Mouse (Mus musculus) bone marrow, adult 2 months (tissue): Measurements from ENCODE around the gene Hdac5. TPM values are rescaled to one million over a fixed set of nuclear protein-coding genes. Genes with fewer than 3 reads are reported as not detected.
A peak's percentile ranks its signal among the peaks of the same experiment; 100 is the strongest.

Experiments
- H3K27ac ChIP-seq: fragments of 200-500 bp; 2 replicates; pipeline ENCODE4 v1.5.1; 2012; ENCODE audit warnings: low read depth, mild to moderate bottlenecking, control low read depth, inconsistent platforms, low read length; ENCODE audit not compliant: control insufficient read depth, poor library complexity, insufficient read depth
- H3K4me1 ChIP-seq: fragments of 200-500 bp; 2 replicates; pipeline ENCODE4 v1.6.1; 2011; ENCODE audit warnings: low read length; ENCODE audit not compliant: control insufficient read depth, insufficient read depth
- H3K4me3 ChIP-seq: fragments of 200-500 bp; replicated peaks from 2 replicates; pipeline ENCODE3; 2011; ENCODE audit warnings: mild to moderate bottlenecking, low read depth, low read length, control low read depth; ENCODE audit not compliant: control insufficient read depth
- CTCF ChIP-seq: fragments of 200-500 bp; IDR thresholded peaks from 2 replicates; pipeline ENCODE4 v1.5.1; 2011; ENCODE audit warnings: low read length, control low read depth; ENCODE audit not compliant: control insufficient read depth, insufficient read depth
- POLR2A ChIP-seq: fragments of 200-500 bp; IDR thresholded peaks from 2 replicates; pipeline ENCODE4 v1.6.1; 2011; ENCODE audit warnings: low read depth, mild to moderate bottlenecking, control low read depth, low read length, borderline replicate concordance; ENCODE audit not compliant: control insufficient read depth
- WGBS: fragments of 180-500 bp; shearing (Covaris S2); methylation state at CpG from one replicate; pipeline ENCODE4 v1.1.7; 2018; 5-methylcytosine and 5-hydroxymethylcytosine counted together
- polyA plus RNA-seq: library from polyadenylated mRNA; stranded (reverse); fragments of >200 nt; gene quantifications from 2 replicates; pipeline ENCODE4 v1.2.4, GENCODE M21; 2011; ENCODE audit warnings: low replicate concordance; ENCODE audit not compliant: missing spikeins, insufficient read depth, insufficient read length

Hdac5 gene
- polyA plus RNA-seq, 1 experiment, result 89.1 TPM

GRCm38 (mm10) chr11:102215511-102215910, 14.5 kb downstream of the Hdac5 start:
- TF ChIP-seq POLR2A (no peak), CTCF (no peak)
- Histone ChIP-seq H3K27ac (peak overlapping the region; percentile 28), H3K4me1 (peaks cover 10% of the 10 kb centered on the region), H3K4me3 (no peak overlapping the region)
- 84% methylated on average over 11 of the region's 11 CpGs for WGBS

DNA sequence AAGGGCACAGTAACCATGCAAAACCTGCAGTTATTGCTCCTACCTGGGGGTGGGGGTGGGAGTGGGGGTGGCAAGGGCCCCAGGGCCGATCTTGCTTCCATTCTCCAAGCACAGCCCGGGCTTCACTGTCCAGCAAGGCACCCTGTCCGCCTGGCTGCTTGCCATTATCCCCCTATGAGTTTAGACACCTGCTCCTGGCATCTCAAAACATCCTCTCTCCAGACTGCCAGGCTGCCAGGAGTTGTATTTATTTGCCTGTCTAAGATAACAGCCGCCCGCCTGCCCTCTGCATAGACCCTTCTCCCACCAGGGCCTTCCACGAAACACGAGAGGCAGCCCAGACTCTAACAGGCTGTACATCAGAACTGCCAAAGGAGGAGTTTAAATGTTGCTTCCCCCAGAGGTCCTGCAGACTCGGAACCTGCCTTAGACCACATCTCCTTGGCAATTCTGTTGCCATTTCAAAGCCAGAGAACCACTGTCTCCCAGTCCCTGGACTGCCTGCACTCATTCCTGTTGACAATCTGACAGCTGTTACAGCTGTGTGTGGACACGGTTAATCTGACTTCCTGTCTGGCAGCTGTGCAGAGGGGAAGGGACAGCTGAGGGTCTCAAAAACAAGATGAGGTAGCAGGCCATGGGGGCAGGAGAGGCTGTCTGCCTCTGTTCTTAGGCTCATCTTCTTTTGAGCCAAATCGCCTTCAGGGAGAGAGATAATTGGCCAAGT, 15.4 kb downstream of the Hdac5 start:
- TF ChIP-seq CTCF (no peak), POLR2A (no peak)
- H3K4me1 ChIP-seq, result peaks cover 15% of the 10 kb centered on the region
- 60% methylated on average over 10 of the region's 10 CpGs for WGBS
- H3K4me3 ChIP-seq, result no peak overlapping the region
- no peak overlapping the region; the same call in 1 of the 2 replicates for H3K27ac ChIP-seq

DNA sequence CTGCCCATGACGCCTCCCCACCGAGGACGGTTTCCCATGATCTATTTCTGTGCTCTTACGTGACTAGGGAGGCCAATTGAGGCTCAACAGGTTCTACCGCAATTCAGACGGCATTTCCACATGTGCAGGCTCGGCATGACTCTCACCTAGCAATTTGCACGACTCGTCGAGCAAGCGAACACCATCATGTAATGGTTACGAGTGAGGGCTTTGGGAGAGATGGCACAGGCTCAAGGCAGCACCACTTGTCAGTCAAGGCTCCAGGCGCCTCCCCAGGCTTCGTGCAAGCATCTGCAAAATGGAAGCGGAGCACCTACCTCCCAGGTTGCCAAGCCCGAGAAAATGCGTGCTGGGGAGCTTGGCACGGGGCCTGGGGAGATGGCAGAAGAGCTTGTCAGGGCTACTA, 18.0 kb downstream of the Hdac5 start:
- 89% methylated on average over 18 of the region's 18 CpGs for WGBS
- H3K4me3 ChIP-seq, result no peak overlapping the region
- TF ChIP-seq POLR2A, result no peak
- TF ChIP-seq CTCF, result no peak
- no peak overlapping the region for H3K27ac ChIP-seq
- peaks cover 14% of the 10 kb centered on the region for H3K4me1 ChIP-seq

GRCm38 (mm10) chr11:102211011-102211410, 19.0 kb downstream of the Hdac5 start:
- WGBS, result 75% methylated on average over 5 of the region's 5 CpGs
- H3K4me1 ChIP-seq, result peaks cover 14% of the 10 kb centered on the region
- H3K4me3 ChIP-seq, result no peak overlapping the region
- TF ChIP-seq POLR2A, result no peak
- TF ChIP-seq CTCF, result no peak
- H3K27ac ChIP-seq, result no peak overlapping the region

DNA sequence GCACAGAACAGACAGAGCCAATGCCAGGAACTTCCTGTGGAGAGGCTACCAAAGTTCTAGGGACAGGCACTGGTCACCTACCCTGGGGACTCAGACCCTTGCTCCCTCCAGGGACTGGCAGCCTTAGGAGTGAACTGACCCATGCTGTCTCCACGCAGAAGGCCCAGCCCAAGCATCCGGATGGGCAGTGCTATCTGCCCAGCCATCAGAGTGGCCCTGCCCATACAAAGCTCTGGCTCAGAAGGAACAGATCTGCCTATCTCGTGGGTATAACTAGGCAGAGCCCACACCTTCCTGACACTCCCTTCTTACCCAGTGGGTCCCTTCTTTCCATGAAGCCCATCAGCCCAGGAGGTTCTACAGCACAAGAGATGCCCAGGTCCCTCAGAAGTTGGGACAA, 19.8 kb downstream of the Hdac5 start:
- no peak overlapping the region for H3K4me3 ChIP-seq
- 73% methylated on average over 3 of the region's 3 CpGs for WGBS
- H3K4me1 ChIP-seq, result peaks cover 14% of the 10 kb centered on the region
- no peak overlapping the region for H3K27ac ChIP-seq
- TF ChIP-seq POLR2A, result no peak
- TF ChIP-seq CTCF, result no peak

GRCm38 (mm10) chr11:102209742-102210141, 20.2 kb downstream of the Hdac5 start:
- Histone ChIP-seq H3K4me1 (peaks cover 13% of the 10 kb centered on the region), H3K4me3 (no peak overlapping the region), H3K27ac (no peak overlapping the region)
- 16% methylated on average over 2 of the region's 2 CpGs for WGBS
- TF ChIP-seq CTCF, result peak; percentile 82
- no peak for TF ChIP-seq POLR2A

GRCm38 (mm10) chr11:102208846-102209245, 21.1 kb downstream of the Hdac5 start:
- Histone ChIP-seq H3K27ac (no peak overlapping the region), H3K4me1 (peaks cover 13% of the 10 kb centered on the region), H3K4me3 (no peak overlapping the region)
- TF ChIP-seq POLR2A (no peak), CTCF (no peak)
- WGBS, result 10% methylated on average over 4 of the region's 4 CpGs

DNA sequence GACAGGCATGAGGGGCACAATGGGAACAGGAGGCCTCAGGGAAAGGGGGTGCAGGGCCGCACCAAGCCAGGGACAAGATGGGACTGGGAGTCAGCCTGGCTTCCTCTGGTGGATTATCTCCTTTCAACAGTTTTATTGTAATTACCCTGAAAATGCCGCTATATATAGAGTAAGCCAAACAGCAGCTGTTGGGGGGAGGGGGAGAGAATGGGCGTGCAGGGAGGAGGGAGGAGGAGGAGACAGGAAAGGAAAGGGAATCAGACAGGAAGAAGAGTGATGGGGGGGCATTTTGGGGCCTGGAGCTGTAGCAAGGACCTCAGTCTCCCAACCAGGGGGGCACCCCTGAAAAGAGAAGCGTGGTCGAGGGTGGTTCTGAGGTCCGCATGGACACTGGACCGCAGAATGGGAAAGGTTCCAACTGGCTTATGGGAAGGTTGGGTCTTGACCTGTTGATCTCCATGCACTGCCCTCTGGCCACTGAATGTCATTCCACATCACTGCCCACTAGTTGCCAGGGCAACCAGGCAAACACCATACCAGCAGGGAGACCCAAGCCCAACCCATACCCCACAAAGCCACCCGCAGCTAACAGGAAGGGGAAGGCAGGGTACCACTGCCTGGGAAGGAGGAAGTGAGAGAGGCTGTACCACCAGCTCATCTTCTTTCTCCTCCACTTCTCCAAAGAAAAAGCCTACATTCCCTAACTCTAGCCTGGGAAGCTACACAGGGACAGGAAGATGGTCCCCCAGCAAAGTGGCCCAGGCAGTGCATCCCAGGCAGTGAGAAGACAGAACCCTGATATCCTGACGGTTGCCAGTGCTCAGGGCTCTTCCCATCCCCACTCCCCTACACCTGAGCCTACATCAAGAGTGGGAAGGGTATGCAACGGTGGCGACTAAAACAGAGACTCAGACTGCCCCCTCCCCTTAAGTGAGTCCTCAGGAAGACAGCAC, 21.9 kb downstream of the Hdac5 start:
- H3K4me1 ChIP-seq, result peaks cover 13% of the 10 kb centered on the region
- 36% methylated on average over 11 of the region's 11 CpGs for WGBS
- no peak overlapping the region for H3K27ac ChIP-seq
- no peak for TF ChIP-seq POLR2A
- no peak for TF ChIP-seq CTCF
- H3K4me3 ChIP-seq, result no peak overlapping the region

GRCm38 (mm10) chr11:102206481-102206880, 23.5 kb downstream of the Hdac5 start:
- Histone ChIP-seq H3K4me3 (no peak overlapping the region), H3K4me1 (peaks cover 13% of the 10 kb centered on the region), H3K27ac (no peak overlapping the region; the same call in 1 of the 2 replicates)
- no peak for TF ChIP-seq POLR2A
- no peak for TF ChIP-seq CTCF
- 92% methylated on average over 30 of the region's 30 CpGs for WGBS
